Mouse (Mus musculus) frontal cortex, postnatal 14 days (tissue): ENCODE measurements around the gene Gal3st3.
"Not testable (repeated sequence)": the region's sequence is repeated elsewhere in the genome, so short reads cannot be mapped to it uniquely, and the experiment has no call there.

Source experiments
- DNase-seq, 2 experiments: peaks; one replicate each; pipeline ENCODE4 v3.0.0; 2022; ENCODE audit warnings: low spot score in 2 of 2

Gal3st3 gene

GRCm38 (mm10) chr19:5306968-5307734 lies 9.0 kb downstream of the Gal3st3 start:
- no peak for DNase-seq

- DNase-seq = no peak
These were observed 10.9 kb downstream of the Gal3st3 start for GRCm38 (mm10) chr19:5309025-5309424.

GRCm38 (mm10) chr19:5313189-5313588 lies 15.1 kb downstream of the Gal3st3 start:
- DNase-seq = no peak

GRCm38 (mm10) chr19:5323801-5324200 lies 25.7 kb downstream of the Gal3st3 start:
- DNase-seq = no peak

- no peak for DNase-seq
These were observed 29.8 kb downstream of the Gal3st3 start for GRCm38 (mm10) chr19:5327970-5328369.

- DNase-seq = no peak
These were observed 36.6 kb downstream of the Gal3st3 start for GRCm38 (mm10) chr19:5334741-5335140.

GRCm38 (mm10) chr19:5335441-5335840 lies 37.3 kb downstream of the Gal3st3 start, which contains the start of gene Catsper1:
TSS of gene Catsper1 (plus strand) at chr19:5335741.
- DNase-seq = no peak

GRCm38 (mm10) chr19:5337975-5338374 lies 39.8 kb downstream of the Gal3st3 start:
- DNase-seq = peak; percentile 25 to 64

- DNase-seq = no peak
These were observed 43.2 kb downstream of the Gal3st3 start for GRCm38 (mm10) chr19:5341360-5341759.

- no peak for DNase-seq
These were observed 47.4 kb downstream of the Gal3st3 start for GRCm38 (mm10) chr19:5345297-5346131.

- DNase-seq = no peak
These were observed 49.9 kb downstream of the Gal3st3 start for GRCm38 (mm10) chr19:5348064-5348463.

- DNase-seq = peak in 1 of 2 experiments; percentile 11
These were observed 50.7 kb downstream of the Gal3st3 start for GRCm38 (mm10) chr19:5348526-5349501.

GRCm38 (mm10) chr19:5349502-5349873 lies 51.4 kb downstream of the Gal3st3 start, which contains the start of gene Cst6:
TSS of gene Cst6 (minus strand) at chr19:5349574.
- DNase-seq = not testable (repeated sequence)

GRCm38 (mm10) chr19:5353609-5354008 lies 55.5 kb downstream of the Gal3st3 start:
- no peak for DNase-seq

GRCm38 (mm10) chr19:5356080-5356479 lies 57.9 kb downstream of the Gal3st3 start:
- no peak for DNase-seq
